Mouse (Mus musculus): ENCODE results near the gene Hist2h3c2.
"Not testable (repeated sequence)": the region's sequence is repeated elsewhere in the genome, so short reads cannot be mapped to it uniquely, and the experiment has no call there.

Hist2h3c2 gene

DNA sequence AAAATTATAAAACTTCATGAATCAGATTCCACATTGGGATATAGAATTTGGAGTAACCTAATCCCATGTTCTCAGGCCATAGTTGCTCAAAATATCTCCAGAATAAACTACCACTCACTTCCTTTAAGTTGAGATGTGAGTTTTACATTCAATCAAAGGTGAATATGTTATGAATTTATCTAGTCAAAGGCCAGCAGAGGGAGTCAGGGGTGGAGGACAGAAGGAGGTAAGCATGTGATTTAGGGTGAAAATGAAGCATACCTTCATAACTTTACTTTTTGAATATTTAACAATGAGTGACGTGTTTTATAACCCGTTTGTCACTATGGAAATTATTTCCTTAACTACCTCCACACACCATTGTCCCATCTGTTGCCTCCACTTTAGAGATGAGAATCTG lies 4.0 kb downstream of the Hist2h3c2 start:
- no peak for DNase-seq

DNA sequence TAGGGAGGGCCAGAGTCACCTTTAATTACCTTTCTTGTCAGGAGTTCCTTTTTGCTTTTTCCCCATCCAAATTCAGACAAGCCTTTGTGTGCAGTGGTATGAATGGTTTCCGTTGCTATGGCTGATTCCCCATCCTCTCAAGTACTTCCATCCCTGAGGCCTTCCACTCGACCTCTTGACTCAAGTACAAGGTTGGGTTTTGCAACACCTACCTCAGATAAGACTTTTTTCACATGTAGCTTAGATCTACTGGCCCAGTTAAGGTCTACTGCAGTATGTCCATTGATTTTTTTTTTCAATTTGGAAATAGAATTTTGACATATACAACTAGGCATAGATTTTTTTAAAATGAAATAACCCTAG lies 7.2 kb downstream of the Hist2h3c2 start:
- no peak for DNase-seq

DNA sequence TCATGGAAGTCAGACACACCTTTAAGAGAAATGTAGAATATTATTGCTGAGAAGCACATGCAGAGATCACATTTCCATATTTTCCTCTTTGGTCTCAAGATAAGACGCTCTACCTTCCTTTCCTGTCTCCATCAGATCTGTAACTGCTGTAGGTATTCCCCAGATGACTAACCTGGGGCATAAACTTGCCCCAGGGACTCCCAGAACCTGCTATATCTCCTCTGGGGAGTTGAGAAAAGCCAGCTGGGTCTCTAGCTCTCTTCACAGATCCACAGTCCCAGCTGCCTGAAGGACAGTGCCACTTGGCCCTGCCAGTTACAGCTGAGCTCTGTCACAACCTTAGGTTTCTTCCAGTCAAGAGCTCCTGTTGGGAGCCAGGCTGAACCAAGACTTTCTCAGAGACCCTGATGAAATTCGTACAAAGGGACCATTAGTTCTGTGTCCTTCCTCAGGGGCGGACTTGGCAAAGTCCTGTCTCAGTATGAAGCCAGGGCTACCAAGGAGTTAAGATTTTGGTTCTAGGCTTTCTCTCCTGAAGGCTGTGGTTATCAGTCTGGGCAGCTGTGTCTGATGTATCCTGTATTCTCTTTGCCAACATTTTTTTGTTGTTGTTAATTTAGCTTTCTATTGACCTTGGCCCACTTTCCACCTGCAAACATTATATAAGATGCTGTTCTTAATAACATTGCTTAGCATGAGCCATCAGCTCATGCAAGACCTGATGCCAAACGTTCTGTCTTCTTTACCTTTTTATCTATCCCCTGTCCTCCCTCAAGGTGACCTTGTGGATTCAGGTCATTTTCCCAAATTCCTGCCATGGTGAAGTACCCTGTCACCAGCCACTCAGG lies 7.8 kb downstream of the Hist2h3c2 start:
- DNase-seq: no peak

DNA sequence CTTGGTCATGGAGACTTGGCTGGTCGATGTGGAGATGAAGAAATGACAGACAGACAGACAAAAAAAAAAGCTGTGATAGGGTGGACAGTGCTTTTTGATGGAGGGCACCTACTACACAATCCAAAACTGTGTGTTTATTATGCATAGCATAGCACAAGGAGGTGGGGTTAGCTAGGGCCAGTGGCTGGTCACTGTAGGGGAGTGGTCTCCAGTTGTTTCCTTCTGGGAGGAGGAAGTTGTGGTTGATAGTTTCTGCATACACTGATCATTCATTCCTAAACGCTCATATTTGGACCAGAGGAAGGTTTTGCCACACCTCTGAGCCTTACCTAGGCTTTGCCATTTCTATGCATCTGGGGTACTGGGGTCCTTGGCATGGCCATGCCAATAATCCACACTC lies 8.5 kb downstream of the Hist2h3c2 start:
- DNase-seq: no peak

DNA sequence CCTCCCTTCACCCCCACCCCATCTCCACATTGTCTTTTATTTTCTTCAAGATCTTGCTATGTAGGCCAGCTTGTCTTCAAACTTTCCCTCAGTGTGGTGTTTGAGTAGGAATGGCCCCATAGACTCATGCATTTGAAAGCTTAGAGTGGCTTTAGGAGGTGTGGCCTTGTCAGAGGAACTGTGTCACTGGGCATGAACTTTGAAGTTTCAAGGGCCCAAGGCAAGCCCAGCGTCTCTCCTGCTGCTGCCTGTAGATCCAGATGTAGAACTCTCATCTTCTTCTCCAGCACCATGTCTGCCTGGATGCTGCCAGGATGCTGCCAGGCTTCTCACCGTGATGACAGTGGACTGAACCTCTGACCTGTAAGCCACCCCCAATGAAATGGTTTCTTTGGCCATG lies 10.1 kb downstream of the Hist2h3c2 start:
- DNase-seq: no peak

DNA sequence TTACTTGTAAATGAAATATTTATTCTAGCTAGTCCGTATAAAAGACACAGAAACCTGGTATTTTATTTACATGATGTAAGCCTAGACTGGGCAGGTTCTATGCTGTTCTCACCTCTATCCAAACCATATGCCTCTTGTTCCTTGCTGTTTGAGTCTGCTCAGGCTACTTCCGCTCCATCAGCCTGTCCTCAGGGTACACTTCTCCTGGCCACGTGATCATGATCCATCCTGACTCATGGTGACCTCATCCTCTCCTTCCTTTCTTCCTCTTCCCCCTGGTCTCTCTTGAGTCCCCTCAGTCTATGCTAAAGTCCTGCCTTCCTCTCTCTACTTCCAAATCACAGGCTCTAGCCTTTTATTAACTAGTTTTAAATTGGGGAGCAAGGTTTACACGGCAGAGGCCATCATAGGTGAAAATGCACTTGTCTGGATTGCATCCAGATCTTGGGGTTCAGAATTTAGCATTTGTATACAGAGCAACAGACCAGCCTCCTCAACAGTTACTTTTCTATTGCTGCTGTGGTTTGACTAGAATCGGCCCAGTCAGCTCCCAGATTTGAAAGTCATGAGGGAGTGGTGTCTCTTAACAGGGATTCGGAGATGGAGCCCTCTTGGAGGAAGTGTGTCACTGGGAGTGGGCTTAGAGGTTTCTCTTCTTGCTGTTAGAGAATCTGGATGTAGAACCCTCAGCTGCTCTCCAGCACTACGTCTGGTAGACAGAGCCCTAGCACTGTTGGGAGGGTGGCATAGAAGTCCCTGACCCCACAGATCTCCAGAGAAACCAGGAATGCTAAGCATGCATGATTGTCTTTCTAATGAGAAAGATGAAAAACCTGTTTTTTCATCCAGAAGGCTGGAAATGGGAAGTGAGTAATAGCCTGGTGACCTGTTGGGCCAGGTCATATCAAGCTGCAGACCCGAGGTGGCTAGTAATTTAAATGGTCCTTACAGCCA lies 12.0 kb downstream of the Hist2h3c2 start:
- no peak for DNase-seq

DNA sequence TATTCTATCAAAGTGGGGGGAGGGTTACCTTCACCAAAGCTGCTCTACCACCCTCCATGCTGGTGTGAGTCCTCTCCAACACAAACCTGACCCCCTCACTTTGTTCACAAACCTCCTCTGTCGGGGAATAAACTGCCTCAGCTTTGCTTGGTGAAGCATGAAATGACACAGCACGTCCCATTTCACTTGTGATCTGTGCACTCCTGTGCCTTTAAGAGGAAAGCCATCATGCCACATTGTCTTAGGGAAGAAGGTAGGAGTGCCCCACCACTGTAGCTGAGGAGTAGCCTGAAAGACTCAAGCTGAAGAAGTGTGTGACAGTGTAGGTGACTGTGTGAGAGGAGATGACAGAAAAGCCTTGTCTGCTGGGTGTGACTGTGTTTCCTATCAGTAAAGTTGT lies 13.5 kb downstream of the Hist2h3c2 start:
- no peak for DNase-seq

DNA sequence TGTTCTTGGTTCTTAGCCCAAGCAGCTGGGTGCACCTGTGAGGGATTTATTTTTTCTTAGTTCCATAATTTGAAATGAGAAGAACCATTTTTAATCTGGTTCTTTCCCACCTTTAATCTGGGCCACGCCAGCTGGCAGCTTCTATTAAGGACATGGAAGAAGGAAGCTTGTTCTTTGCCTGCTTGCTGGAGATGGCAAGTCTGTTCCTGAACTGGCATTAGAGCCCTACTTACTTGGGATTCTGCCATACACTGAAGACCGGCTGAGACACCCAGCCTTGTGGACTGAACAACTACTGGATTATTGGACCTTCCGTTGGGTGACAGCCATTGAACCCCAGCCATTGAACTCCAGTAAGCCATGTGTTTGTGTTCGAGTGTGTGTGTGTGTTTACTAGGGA lies 16.2 kb downstream of the Hist2h3c2 start:
- DNase-seq: peak; percentile 26 to 33

DNA sequence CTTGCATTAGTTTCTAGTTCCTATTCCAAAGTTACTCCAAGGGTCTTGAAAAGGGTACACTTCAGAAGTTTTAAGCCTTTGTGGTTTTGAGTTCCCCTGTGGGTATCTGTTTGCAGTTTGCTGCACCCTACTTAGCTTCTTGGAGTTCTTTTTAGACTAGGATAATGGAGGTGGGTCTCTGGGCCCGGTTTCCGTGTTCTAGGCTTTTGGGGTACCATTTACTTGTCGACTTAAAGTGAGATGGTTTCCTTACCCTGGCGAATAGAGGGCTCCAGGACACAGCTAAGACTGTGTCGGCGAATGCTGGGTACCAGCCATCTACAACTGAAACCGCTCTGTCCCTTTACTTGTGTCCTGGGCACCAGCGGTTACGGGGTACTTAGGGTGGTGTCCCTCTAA lies 17.3 kb downstream of the Hist2h3c2 start:
- DNase-seq: peak in 1 of 2 experiments; percentile 26

DNA sequence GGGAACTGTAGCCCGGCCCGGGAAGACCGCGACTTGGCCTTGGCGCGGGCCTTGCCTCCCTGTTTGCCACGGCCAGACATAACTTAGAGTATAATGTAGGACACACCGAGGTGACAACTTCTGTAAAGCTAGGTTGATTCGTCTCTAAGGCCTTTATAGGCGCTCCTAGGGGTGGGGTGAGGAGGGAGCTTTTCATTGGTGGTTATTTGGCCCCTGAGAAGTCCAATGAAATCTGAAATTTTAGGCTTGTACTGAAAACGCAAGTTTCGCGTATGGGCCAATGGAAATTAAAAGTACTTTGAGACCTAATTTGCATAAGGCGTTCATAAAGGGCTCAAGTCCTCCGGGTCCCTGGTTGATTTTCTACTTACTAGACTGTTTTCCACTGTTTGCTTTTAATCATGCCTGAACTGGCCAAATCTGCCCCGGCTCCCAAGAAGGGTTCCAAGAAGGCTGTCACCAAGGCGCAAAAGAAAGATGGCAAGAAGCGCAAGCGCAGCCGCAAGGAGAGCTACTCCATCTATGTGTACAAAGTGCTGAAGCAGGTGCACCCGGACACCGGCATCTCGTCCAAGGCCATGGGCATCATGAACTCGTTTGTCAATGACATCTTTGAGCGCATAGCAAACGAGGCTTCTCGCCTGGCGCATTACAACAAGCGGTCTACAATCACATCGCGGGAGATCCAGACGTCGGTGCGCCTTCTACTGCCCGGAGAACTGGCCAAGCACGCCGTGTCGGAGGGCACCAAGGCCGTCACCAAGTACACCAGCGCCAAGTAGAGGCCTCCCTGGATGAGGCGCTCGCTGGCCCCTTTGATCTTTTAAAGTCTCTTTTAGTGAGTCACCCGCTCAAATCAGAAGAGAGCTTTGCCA lies 17.9 kb downstream of the Hist2h3c2 start, which contains the start of the genes Hist2h2ac and Hist2h2be:
Gene Hist2h2ac (minus strand): TSS at position 116 of the 875 bp plus-strand sequence.
Gene Hist2h2be (plus strand): TSS at position 355 of the 875 bp plus-strand sequence.
- DNase-seq: peak; percentile 84 to 85

DNA sequence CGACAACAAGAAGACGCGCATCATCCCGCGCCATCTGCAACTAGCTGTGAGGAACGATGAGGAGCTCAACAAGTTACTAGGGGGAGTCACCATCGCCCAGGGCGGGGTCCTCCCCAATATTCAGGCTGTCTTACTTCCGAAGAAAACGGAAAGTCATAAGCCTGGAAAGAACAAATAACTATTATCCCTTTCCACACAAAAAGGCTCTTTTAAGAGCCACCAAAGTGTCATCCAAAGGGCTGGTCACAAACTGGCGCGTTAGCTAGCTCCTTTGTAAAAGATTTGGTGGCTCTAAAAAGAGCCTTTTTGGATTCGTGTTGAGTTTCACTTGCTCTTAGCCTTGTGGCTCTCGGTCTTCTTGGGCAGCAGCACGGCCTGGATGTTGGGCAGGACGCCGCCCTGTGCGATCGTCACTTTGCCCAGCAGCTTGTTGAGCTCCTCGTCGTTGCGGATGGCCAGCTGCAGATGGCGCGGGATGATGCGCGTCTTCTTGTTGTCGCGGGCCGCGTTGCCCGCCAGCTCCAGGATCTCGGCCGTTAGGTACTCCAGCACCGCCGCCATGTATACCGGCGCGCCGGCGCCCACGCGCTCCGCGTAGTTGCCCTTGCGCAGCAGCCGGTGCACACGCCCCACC lies 18.7 kb downstream of the Hist2h3c2 start:
- not testable (repeated sequence) for DNase-seq

DNA sequence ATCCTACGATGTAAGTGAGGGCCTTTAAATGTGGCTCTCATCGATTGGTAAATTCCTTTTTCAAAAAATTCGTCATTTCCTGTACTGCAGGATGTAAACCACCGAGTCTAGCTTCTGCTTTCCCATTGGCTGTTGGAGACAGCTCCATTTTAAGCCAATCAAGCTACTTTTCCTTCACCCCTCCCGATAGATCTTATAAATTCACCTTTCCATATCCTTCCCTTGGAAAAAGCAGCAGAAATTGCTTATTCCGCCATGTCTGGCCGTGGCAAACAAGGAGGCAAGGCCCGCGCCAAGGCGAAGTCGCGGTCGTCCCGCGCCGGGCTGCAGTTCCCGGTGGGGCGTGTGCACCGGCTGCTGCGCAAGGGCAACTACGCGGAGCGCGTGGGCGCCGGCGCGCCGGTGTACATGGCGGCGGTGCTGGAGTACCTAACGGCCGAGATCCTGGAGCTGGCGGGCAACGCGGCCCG lies 19.2 kb downstream of the Hist2h3c2 start, which contains the start of the genes Bola1 and Hist2h2ab:
Gene Bola1 (minus strand): TSS at position 49 of the 470 bp plus-strand sequence.
Gene Hist2h2ab (plus strand): TSS at position 205 of the 470 bp plus-strand sequence.
- peak; percentile 75 to 77 for DNase-seq

DNA sequence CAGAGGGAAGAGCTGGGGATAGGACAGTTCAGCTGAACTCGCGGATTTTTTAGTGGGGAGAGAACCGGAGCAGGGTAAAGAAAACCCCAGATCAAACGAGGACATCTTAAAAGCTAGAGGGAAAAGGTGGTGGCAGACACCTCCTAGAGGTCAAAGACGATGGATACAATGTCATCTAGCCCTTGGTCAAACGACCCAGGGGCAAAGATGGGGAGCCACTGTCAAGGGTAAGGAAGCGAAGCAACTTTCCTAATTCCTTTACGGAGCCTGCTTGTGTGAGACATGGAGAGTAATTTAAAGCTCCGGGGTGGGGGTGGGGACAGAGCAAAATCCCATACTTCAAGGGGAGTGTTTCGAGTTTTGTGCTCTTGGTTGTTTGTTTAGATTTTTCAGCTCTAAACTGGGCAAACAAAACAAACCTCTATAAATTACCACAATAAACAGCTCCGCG lies 19.7 kb downstream of the Hist2h3c2 start:
- DNase-seq: peak; percentile 37 to 62

DNA sequence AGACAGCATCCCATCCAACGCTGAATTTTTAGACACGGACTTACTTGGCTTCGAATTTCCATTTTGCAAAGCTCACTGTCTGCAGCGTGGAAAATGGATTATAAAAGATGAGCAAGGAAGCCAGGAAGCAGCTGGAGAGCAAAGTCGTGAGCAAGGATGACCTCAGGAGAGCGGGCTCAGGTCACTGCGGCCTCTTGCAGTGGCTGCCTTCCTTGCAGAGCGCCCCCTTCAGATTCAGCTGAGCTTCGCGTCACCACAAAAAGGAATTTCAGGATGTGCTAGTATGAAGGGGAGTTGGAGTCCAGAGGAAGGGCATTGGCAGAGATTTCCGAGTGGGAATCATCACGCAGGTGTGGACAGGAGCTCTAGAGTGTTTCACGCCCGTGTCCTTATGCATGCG lies 29.7 kb downstream of the Hist2h3c2 start:
- peak; percentile 38 to 55 for DNase-seq

DNA sequence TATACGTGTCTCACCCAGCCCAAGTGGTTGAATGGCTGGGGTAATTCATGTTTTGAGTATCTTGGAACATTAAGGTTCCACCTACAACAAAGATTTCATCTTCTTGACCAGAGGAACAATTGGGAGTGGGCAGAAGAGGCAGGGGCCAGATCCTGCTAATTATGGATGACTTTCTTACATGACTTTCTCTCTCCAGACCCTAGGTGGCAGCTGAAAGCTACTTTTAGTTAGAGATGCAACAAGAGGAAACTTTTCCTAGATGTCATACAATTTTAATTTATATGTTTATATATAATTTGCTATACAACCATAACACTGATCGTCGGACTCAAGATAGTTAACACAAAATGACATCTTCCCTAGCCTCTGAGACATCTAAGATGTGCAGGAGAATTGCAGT lies 31.1 kb downstream of the Hist2h3c2 start:
- DNase-seq: no peak

DNA sequence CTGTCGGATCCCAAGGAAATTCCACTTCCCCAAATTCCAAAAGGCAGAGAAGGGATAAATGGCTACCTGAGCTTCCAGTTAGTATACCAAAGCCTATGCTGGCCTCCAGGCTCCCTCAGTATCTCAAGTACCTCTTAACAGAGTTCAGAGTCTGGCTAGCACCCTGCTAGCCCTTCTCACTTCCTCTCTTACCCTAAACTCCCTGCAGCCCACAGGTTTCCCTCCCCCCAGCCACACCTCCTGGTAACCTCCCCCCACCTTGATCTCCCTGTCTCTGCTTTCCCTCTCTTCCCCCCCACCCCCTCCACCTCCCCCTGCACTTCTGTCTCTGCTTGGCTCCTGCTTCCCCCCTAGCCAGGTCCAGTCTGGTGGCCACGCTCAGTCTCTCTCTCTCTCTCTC lies 39.2 kb downstream of the Hist2h3c2 start:
- DNase-seq: no peak

DNA sequence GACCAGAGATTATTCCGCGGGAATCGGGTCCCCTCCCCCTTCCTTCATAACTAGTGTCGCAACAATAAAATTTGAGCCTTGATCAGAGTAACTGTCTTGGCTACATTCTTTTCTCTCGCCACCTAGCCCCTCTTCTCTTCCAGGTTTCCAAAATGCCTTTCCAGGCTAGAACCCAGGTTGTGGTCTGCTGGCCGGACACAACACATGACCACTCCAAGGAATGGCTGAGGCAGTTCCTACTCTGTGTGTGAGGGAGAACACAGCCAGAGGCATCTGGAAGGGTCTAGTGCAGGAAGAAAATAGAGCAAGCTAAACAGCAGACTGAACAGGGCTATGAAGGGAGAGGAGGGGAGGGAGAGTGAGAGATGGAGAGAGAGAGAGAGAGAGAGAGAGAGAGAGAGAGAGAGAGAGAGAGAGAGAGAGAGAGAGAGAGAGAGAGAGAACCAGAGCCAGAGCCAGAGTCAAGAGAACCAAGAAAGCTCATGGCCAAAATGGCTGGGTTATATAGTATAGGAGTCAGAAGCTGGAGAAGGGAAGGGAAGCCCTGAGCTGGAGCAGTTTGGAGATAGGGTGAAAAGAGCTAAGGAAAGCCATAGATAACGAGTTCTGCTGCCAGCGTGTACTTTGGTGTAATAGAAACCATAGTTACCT lies 40.2 kb downstream of the Hist2h3c2 start:
- DNase-seq: not testable (repeated sequence)

DNA sequence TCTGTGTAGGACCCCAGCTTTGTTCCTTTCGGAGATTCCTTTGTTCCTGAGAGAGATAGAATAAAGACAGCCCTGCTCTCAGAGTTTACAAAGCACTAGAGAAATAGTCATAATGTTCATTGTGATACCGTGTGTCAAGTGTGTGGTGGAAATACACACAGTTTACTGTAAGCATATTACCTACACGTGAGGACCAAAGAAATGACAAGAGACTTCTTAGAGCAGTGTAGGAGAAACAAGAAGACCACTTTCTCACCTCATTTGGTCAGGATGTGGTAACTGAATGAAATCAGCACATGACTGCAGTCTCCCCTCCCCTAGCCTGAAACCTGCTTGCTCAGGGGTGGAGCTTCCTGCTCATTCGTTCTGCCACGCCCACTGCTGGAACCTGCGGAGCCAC lies 40.7 kb downstream of the Hist2h3c2 start:
- DNase-seq: no peak

DNA sequence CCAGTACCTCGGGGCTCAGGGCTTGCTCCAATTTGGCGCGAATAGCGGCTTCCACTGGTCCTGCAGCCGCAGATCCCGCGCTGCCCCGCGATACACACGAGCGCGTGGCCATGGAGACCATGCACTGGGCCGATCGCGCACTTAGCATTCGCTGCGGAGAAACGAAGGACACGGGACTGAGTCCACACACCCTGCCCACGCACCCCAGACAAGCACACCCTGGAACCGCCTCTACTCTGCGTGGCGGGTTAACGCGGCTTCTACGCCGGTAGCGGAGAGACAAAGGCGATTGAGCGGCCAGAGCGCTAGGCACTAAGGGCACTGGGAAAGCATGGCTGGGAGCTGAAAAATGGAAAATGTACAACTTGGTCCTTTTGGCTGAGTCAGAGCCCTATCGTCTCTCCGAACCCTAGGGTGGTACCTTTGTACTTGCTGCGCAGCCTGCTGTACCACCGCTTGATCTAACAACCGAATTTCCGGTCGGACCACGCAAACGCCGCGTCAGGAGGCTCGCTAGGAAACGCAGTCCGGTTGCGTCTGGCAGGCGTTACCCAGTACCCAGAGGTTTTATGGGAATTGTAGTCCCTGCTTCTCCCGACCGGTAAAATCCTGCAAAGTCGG lies 41.7 kb downstream of the Hist2h3c2 start:
- peak; percentile 93 to 94 for DNase-seq

DNA sequence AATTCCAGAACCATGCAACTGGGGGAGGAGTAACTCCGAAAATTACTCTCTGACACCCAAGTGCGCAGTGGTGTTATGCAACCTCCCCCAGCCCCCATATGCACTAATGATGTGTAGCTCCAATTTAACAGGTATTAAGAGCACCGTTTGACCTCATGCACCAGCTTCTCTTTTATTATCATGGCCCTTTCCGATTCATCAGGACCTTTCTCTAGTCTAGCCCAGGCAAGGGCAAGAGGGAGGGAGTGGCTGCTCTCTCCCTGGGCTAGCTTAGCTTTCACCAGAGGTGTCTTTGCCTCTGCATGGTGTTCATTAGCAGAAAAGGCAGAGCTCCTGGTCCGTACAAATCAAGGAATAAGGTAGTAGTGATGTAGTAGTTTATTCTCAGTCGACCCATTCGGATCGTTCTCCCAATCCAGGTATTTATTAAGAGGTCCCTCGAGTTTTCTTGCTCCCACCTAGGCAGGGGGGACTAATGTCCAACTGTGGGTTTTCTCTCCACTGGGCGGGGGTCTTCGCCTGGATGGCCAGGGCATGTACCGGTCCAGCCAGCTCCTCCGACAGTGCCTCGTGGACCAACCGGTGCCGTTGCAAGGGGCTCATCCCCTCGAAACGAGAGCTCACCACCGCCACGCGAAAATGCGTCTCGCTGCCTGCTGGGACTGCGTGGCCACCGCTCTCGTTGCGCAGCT lies 42.3 kb downstream of the Hist2h3c2 start:
- DNase-seq: no peak
